Mouse (Mus musculus) limb, embryonic 15.5 days (tissue): ENCODE data around the gene Lsmem1. TPM values are rescaled to one million over a fixed set of nuclear protein-coding genes. Genes with fewer than 3 reads are reported as not detected.

ENCODE experiments used
- microRNA counts: library from miRNA; unstranded; fragments of <30 nt; microRNA quantifications from one replicate; lab custom pipeline; 2016
- microRNA-seq: library from miRNA; unstranded; fragments of <30 nt; microRNA quantifications from one replicate; pipeline ENCODE4, GENCODE M21; 2016
- polyA plus RNA-seq: library from polyadenylated mRNA; unstranded; fragments of >200 nt; fragmentation: Nextera tagmentation; extraction: Ambion mirVana; gene quantifications from 2 replicates; pipeline ENCODE4 v1.2.1, GENCODE M21; 2015

Lsmem1 gene
- polyA plus RNA-seq, 1 experiment from 2014 or later = 1.2 TPM

MicroRNAs within 50 kb of the gene (microRNA counts, 519-probe panel; counts per million panel counts)
- not detected for microRNA mmu-miR-1938 (lab: Ali Mortazavi, UCI)

Small RNA genes within 50 kb of the gene (microRNA-seq; reads per million reads assigned to microRNA genes)
- not detected for gene Mir1938

Other genes starting within 250 kb of the Lsmem1 start
- 77.8 and 80.4 TPM in 2 replicates for gene Arl4a, start 161.5 kb downstream of the Lsmem1 start, polyA plus RNA-seq
- gene Scin, start 65.3 kb downstream of the Lsmem1 start, polyA plus RNA-seq = 7.0 and 8.3 TPM in 2 replicates
- gene Ifrd1, start 49.0 kb upstream of the Lsmem1 start, polyA plus RNA-seq = 98.2 and 105 TPM in 2 replicates
- 33.7 and 35.2 TPM in 2 replicates for gene Zfp277, start 246.4 kb upstream of the Lsmem1 start, polyA plus RNA-seq
- 11.0 and 13.6 TPM in 2 replicates for gene Dock4, start 246.5 kb upstream of the Lsmem1 start, polyA plus RNA-seq